Mouse (Mus musculus): ENCODE measurements around the gene Kcna10. TPM values are rescaled to one million over a fixed set of nuclear protein-coding genes. Genes with fewer than 3 reads are reported as not detected.

The Kcna10 gene
- total RNA-seq, 2 experiments from 2014 or later: 0.11 TPM; not detected in 1

DNA sequence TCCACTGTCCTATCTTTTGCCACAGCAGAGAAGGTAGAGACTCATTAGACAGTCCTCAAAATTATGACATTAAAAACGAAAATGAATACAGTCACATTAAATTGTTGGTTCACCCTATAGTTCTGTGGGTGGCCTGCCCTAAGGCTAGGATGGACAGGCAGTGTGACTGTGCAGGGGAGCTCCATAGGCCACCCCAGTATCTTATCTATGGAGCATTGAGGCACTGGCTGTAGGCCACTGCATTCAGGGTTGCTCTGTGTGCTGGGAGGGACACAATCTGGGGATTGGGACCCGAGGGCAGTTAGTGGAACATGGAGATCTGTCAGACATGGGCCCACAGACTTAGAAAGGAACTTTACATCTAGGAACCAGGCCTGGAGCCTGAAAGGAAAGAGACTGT is 51.1 kb downstream of the Kcna10 start:
- TF ChIP-seq CTCF (IDR thresholded peaks at IDR 0.05): no peak
- intact Hi-C loops (cut with DNase I): loop anchor here (1.0 to 5.0 kb wide), 3 partner anchors 40 to 233 kb away; no protein-coding TSS in a partner anchor
- Histone ChIP-seq H3K27ac (peak overlapping the region; percentile 65), H3K4me3 (no peak overlapping the region)
- DNase-seq: no peak

DNA sequence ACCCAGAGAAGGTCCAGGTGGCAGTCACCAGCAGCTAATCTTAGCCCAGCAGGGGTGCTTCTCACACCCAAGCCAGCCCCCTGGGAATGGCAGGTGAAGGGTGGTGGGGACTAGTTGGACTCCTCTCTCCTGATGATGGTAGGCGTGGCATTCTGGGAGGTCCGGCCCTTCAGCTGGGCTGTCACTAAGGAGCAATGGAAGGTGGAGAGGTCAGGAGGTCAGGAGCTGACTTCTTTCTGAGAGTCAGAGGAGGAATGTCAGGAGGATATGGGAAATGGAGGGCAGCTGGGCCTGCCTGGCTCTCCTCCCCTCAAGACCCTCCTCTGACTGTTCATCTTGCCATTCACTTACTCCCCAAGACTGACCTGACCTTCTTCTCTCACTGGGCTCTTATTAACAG is 55.2 kb downstream of the Kcna10 start:
- Histone ChIP-seq H3K27ac (no peak overlapping the region), H3K4me3 (no peak overlapping the region)
- intact Hi-C loops (cut with DNase I): no loop called here
- no peak for TF ChIP-seq CTCF (IDR thresholded peaks at IDR 0.05)
- no peak for DNase-seq

DNA sequence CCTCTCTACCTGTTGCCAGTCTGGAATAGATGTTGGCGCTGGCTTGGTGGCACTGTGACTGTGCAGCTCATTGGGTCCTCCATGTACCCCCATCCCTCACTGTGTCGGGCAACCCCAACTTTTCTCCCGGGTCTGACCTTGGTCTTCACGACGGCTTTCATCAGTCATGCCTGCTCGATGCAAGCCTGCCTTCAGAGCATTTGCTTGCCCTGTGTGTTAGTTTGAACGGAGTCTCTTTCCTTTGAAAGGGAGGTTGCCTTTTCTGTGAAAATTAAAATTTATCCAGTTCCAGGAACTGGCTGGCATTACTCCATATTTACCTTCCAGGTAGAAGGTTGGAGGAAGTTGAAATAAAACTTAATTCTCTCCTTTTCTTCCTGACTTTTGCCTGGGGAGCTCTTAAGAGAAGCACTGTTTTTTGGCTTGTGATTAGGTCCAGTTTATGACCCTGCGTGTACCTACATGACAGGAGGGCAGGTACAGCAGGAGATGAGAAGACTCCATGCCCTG is 55.7 kb downstream of the Kcna10 start:
- DNase-seq: no peak
- intact Hi-C loops (cut with DNase I): no loop called here
- H3K27ac ChIP-seq: no peak overlapping the region

DNA sequence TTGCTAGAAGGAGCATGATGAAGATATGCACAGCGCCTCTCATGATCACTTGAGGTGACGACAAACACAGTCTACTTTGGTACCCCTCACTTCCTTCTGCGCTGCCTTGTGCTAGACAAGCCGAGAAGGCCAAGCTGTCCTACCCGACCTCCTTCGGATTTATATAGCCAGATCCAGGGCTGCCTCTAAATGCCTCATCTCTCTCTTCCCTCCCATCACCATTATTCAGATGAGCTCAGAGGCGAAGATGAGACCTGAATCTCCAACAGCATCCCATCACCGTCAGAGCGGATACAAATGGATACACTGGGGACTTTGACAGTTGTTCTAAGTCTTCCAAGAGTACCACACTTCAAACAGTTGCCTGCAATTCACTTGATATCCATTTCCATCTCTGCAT is 56.8 kb downstream of the Kcna10 start, which contains the start of gene Prok1:
TSS of gene Prok1 (minus strand) at position 101 of the 400 bp plus-strand sequence.
- no peak for TF ChIP-seq CTCF (IDR thresholded peaks at IDR 0.05)
- intact Hi-C loops (cut with DNase I): no loop called here

More for the DNA sequence above, 55.7 kb downstream of the Kcna10 start:
- no peak overlapping the region for H3K4me3 ChIP-seq
- TF ChIP-seq CTCF (IDR thresholded peaks at IDR 0.05): no peak

DNA sequence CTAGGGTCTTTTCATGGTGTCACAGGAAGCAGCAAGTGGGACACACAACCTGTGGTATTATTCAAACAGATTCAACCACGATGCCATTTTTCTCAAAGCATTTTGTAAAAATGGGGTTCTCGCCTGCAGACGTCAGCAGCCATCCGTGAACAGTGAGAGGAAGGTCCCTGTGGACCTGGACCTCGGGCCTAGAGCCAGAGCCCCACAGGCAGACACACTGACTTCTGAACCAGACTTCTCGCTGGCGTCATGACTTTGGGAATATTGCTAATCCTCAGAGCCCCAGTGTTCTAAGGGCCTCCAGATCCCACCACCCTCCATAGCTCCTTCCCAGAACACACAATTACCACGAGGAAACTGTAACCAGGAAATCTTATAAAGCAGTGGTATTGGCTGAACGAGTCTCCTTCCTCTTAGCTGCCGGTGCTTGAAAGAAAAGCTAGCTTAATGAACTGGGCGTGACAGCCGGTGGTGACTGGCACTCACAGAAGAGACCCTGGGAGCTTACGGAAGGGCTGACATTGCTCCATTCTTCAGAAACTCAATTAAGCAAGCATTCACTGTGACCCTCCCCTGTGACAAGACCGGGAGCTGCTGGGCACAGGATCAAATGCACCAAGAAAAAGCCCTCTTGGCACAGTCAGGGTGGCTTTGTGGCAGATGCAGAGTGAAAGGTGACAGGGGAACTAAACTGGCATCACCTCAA is 58.7 kb downstream of the Kcna10 start:
- DNase-seq: no peak
- H3K4me3 ChIP-seq: no peak overlapping the region
- no peak overlapping the region for H3K27ac ChIP-seq
- intact Hi-C loops (cut with DNase I): no loop called here
- TF ChIP-seq CTCF (IDR thresholded peaks at IDR 0.05): no peak

More for the DNA sequence above, 56.8 kb downstream of the Kcna10 start, which contains the start of gene Prok1:
- no peak within 1 kb of the TSS for H3K27ac ChIP-seq
- no peak within 1 kb of the TSS for H3K4me3 ChIP-seq
- DNase-seq: no peak

Other genes starting within 250 kb of the Kcna10 start
- gene Kcna3, start 146.9 kb upstream of the Kcna10 start, total RNA-seq (2021): not detected
- gene Kcna2, start 81.9 kb upstream of the Kcna10 start, total RNA-seq (2021): 1 to 10 TPM in 1 of 2 experiments, under 1 TPM in 1; 0.73 to 1.2 TPM
- not detected for gene Cym, start 38.7 kb downstream of the Kcna10 start, total RNA-seq (2021)
- not detected for gene A630076J17Rik, start 47.6 kb downstream of the Kcna10 start, total RNA-seq (2021)
- gene Prok1, start 56.7 kb downstream of the Kcna10 start, total RNA-seq (2021): not detected
- 10 to 100 TPM; 57.8 to 64.8 TPM for gene Lamtor5, start 95.8 kb downstream of the Kcna10 start, total RNA-seq (2021)
- under 1 TPM in 1 of 2 experiments, not detected in 1; 0.17 TPM for gene Slc16a4, start 108.2 kb downstream of the Kcna10 start, total RNA-seq (2021)
- gene Rbm15, start 150.6 kb downstream of the Kcna10 start, total RNA-seq (2021): 10 to 100 TPM; 22.3 TPM